Comparison of ENCODE assay signal across 11 mouse cellular contexts in the genomic region with DNA sequence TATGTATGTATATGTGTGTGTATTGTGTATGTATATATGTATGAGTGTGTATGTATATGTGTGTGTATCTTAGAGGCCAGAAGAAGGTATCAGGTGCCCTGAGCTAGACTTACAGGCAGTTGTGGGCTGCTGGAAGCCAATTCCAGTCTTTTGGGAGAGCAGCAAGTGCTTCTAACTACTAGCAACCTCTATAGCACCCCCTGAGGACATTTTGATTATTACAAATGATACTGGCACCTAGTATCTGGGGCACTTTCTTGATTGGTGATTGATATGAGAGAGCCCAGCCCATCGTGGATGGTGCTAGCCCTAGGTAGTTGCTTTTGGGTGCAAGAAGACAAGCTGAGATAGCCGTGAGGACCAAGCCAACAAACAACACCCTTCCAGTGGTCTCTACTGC.
A peak's percentile ranks its signal among the peaks of the same experiment; 100 is the strongest.
DNase-seq lines count a peak whose midpoint lies in the region; ATAC-seq and TF ChIP-seq lines count a peak whose summit lies in the region.
"Had no signal": no experiment of that assay in that cellular context is flagged by ENCODE, and none has a peak within 500 bp of the region (broad histone marks: within the 10 kb centered on the region; RNA-seq: fewer than 3 reads in every experiment).

No protein-coding gene starts in this region.

- DNase-seq in embryo, embryonic 10.5 days (ENCODE audit: low spot score), result peak; percentile 53
- DNase-seq in embryo, embryonic 9.5 days (ENCODE audit: extremely low spot score), result no peak
- peak; percentile 14 for DNase-seq in kidney, adult 2 months
- no peak for DNase-seq in kidney, postnatal 10 days
- peak; percentile 54 for DNase-seq in 416B (ENCODE audit: low read depth)
- no peak for DNase-seq in urinary bladder, postnatal 10 days (ENCODE audit: low spot score)
- DNase-seq: kidney, postnatal 14 days had no signal

- no peak for TF ChIP-seq POLR2A in kidney, adult 2 months (IDR thresholded peaks at IDR 0.05; ENCODE audit: low read depth, low read length)

- no peaks in the 10 kb centered on the region for H3K27me3 ChIP-seq in kidney, adult 2 months (replicated peaks; ENCODE audit: control insufficient read depth, insufficient read depth, low read length)
- H3K27me3 ChIP-seq: liver, embryonic 15.5 days; stomach, embryonic 15.5 days had no signal

- TF ChIP-seq CTCF in kidney, adult 2 months (conservative IDR thresholded peaks at IDR 0.05; ENCODE audit: insufficient read depth, insufficient read length, low read depth, low read length), result 0 out of 2 replicates have a peak, but pooled peaks have one; percentile 13

- H3K4me1 ChIP-seq in kidney, adult 2 months (ENCODE audit: control insufficient read depth, insufficient read depth, low read length), result no peaks in the 10 kb centered on the region
- H3K4me1 ChIP-seq: liver, embryonic 15.5 days; stomach, embryonic 15.5 days had no signal

- peak; percentile 48 for ATAC-seq in common myeloid progenitor, adult 5-6 weeks (replicated peaks; ENCODE audit: low read depth, poor library complexity, severe bottlenecking)
- no peak for ATAC-seq in cerebellum, adult (ENCODE audit: insufficient number of reproducible peaks, low FRiP score, low TSS enrichment)

- H3K27ac ChIP-seq in kidney, adult 2 months (ENCODE audit: insufficient read depth, low read depth, low read length), result no peak overlapping the region
- H3K27ac ChIP-seq: liver, embryonic 15.5 days; stomach, embryonic 15.5 days had no signal

- H3K4me3 ChIP-seq in kidney, adult 2 months (ENCODE audit: insufficient read depth, low read depth, low read length), result no peak overlapping the region
- H3K4me3 ChIP-seq: liver, embryonic 15.5 days; stomach, embryonic 15.5 days had no signal

- 68% methylated on average over 2 of the region's 2 CpGs for WGBS in kidney, adult 2 months

- H3K36me3 ChIP-seq in kidney, adult 2 months (ENCODE audit: control insufficient read depth, insufficient read depth, low read length), result no peaks in the 10 kb centered on the region
- H3K36me3 ChIP-seq: liver, embryonic 15.5 days; stomach, embryonic 15.5 days had no signal

Comparison
In these comparisons a context has a peak if more than half of its experiments do, and no peak if none do; other contexts are left out.
1. DNase-seq: peak in embryo, embryonic 10.5 days (single experiment), kidney, adult 2 months (single experiment) and 416B (single experiment); none in embryo, embryonic 9.5 days (single experiment), kidney, postnatal 10 days (single experiment) and urinary bladder, postnatal 10 days (single experiment).